Mouse (Mus musculus) myocyte (in vitro differentiated cells): Measurements from ENCODE around the gene Ccdc160.

ENCODE experiments used
- MYOD1 ChIP-seq, 3 experiments: IDR thresholded peaks; one replicate each; pipeline ENCODE4 v1.6.1; 2011; ENCODE audit warnings: control low read depth in 2 of 3, low read depth in 2 of 3, mild to moderate bottlenecking in 2 of 3, moderate library complexity in 1 of 3; ENCODE audit not compliant: insufficient read length in 2 of 3, control insufficient read depth in 1 of 3
- MYOG ChIP-seq, 3 experiments: IDR thresholded peaks; one replicate each; pipeline ENCODE4 v1.6.1; 2011; ENCODE audit warnings: control low read depth in 2 of 3, low read depth in 2 of 3, mild to moderate bottlenecking in 2 of 3; ENCODE audit not compliant: insufficient read length in 2 of 3, control insufficient read depth in 1 of 3, insufficient read depth in 1 of 3
- POLR2A ChIP-seq: IDR thresholded peaks from one replicate; pipeline ENCODE4 v1.6.1; 2011; ENCODE audit warnings: low read depth, mild to moderate bottlenecking, control low read depth, moderate library complexity; ENCODE audit not compliant: insufficient read length

DNA sequence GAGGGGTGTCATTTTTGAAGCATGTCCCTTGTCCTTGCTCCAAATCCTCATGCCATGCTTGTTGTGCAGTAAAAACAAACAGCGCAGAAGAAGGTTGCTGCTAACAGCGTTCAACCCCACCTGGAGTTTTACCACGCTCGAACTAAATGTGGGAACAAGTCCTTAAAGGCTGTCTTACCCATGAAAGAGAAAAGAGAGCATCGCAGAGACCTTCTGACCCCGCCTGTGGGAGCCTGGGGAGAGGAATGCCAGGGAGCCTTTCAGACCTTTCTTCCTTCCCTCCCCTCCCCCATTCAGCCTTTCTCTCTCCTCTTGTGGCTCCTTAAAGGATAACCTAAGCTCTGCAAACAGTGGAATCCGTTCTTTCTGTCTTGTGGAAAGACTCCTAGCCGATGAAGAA lies 4.8 kb downstream of the Ccdc160 start:
- no peak for TF ChIP-seq MYOD1 (IDR thresholded peaks at IDR 0.05; ENCODE audit: control insufficient read depth in 1 of 3, insufficient read length in 2 of 3, low read depth in 2 of 3)
- no peak for TF ChIP-seq POLR2A
- no peak for TF ChIP-seq MYOG (IDR thresholded peaks at IDR 0.05; ENCODE audit: control insufficient read depth in 1 of 3, insufficient read depth in 1 of 3, insufficient read length in 2 of 3, low read depth in 2 of 3)
